Mouse (Mus musculus): ENCODE results near the gene Mpg.

The Mpg gene

GRCm38 (mm10) chr11:32256566-32256965 is 30.3 kb downstream of the Mpg start:
- DNase-seq (ENCODE audit: low read depth, low spot score): no peak

- no peak for DNase-seq (ENCODE audit: low read depth, low spot score)
Measured at GRCm38 (mm10) chr11:32262674-32263415, 36.5 kb downstream of the Mpg start.

- DNase-seq (ENCODE audit: low read depth, low spot score): no peak
Measured at GRCm38 (mm10) chr11:32265117-32265738, 38.9 kb downstream of the Mpg start.

- DNase-seq (ENCODE audit: low read depth, low spot score): no peak
Measured at GRCm38 (mm10) chr11:32266194-32266593, 39.9 kb downstream of the Mpg start.

- no peak for DNase-seq (ENCODE audit: low read depth, low spot score)
Measured at GRCm38 (mm10) chr11:32266776-32267175, 40.5 kb downstream of the Mpg start.

GRCm38 (mm10) chr11:32267188-32267884 is 41.0 kb downstream of the Mpg start, which contains the start of gene Nprl3:
Gene Nprl3 (minus strand): TSS chr11:32267707.
- DNase-seq (ENCODE audit: low read depth, low spot score): peak; percentile 91

- DNase-seq (ENCODE audit: low read depth, low spot score): no peak
Measured at GRCm38 (mm10) chr11:32267964-32268363, 41.7 kb downstream of the Mpg start.

GRCm38 (mm10) chr11:32268952-32269351 is 42.6 kb downstream of the Mpg start:
- no peak for DNase-seq (ENCODE audit: low read depth, low spot score)

GRCm38 (mm10) chr11:32271178-32271577 is 44.9 kb downstream of the Mpg start:
- no peak for DNase-seq (ENCODE audit: low read depth, low spot score)

GRCm38 (mm10) chr11:32276347-32276746 is 50.0 kb downstream of the Mpg start, which contains the start of gene Hba-x:
Gene Hba-x (plus strand): TSS chr11:32276400.
- no peak for DNase-seq (ENCODE audit: low read depth, low spot score)

- DNase-seq (ENCODE audit: low read depth, low spot score): no peak
Measured at GRCm38 (mm10) chr11:32277736-32278457, 51.6 kb downstream of the Mpg start.

- no peak for DNase-seq (ENCODE audit: low read depth, low spot score)
Measured at GRCm38 (mm10) chr11:32278458-32278957, 52.2 kb downstream of the Mpg start.

- DNase-seq (ENCODE audit: low read depth, low spot score): no peak
Measured at GRCm38 (mm10) chr11:32280646-32281045, 54.3 kb downstream of the Mpg start.

GRCm38 (mm10) chr11:32281416-32282144 is 55.3 kb downstream of the Mpg start:
- DNase-seq (ENCODE audit: low read depth, low spot score): no peak

Measured in embryo, embryonic 11.5 days (tissue).